Mouse (Mus musculus) bone marrow, adult 2 months (tissue): ENCODE data around the gene Tha1. TPM values are rescaled to one million over a fixed set of nuclear protein-coding genes. Genes with fewer than 3 reads are reported as not detected.

Source experiments
- H3K27ac ChIP-seq: fragments of 200-500 bp; 2 replicates; pipeline ENCODE4 v1.5.1; 2012; ENCODE audit warnings: low read depth, mild to moderate bottlenecking, control low read depth, inconsistent platforms, low read length; ENCODE audit not compliant: control insufficient read depth, poor library complexity, insufficient read depth
- H3K4me1 ChIP-seq: fragments of 200-500 bp; 2 replicates; pipeline ENCODE4 v1.6.1; 2011; ENCODE audit warnings: low read length; ENCODE audit not compliant: control insufficient read depth, insufficient read depth
- H3K4me3 ChIP-seq: fragments of 200-500 bp; replicated peaks from 2 replicates; pipeline ENCODE3; 2011; ENCODE audit warnings: mild to moderate bottlenecking, low read depth, low read length, control low read depth; ENCODE audit not compliant: control insufficient read depth
- CTCF ChIP-seq: fragments of 200-500 bp; IDR thresholded peaks from 2 replicates; pipeline ENCODE4 v1.5.1; 2011; ENCODE audit warnings: low read length, control low read depth; ENCODE audit not compliant: control insufficient read depth, insufficient read depth
- POLR2A ChIP-seq: fragments of 200-500 bp; IDR thresholded peaks from 2 replicates; pipeline ENCODE4 v1.6.1; 2011; ENCODE audit warnings: low read depth, mild to moderate bottlenecking, control low read depth, low read length, borderline replicate concordance; ENCODE audit not compliant: control insufficient read depth
- WGBS: fragments of 180-500 bp; shearing (Covaris S2); methylation state at CpG from one replicate; pipeline ENCODE4 v1.1.7; 2018; 5-methylcytosine and 5-hydroxymethylcytosine counted together
- polyA plus RNA-seq: library from polyadenylated mRNA; stranded (reverse); fragments of >200 nt; gene quantifications from 2 replicates; pipeline ENCODE4 v1.2.4, GENCODE M21; 2011; ENCODE audit warnings: low replicate concordance; ENCODE audit not compliant: missing spikeins, insufficient read depth, insufficient read length

Tha1 gene
- polyA plus RNA-seq, 1 experiment = 3.2 TPM

- 53% methylated on average over 2 of the region's 2 CpGs for WGBS
- TF ChIP-seq POLR2A (no peak), CTCF (no peak)
These were observed 29.0 kb upstream of the Tha1 start for GRCm38 (mm10) chr11:117902282-117902681.

GRCm38 (mm10) chr11:117896533-117896932 lies 23.3 kb upstream of the Tha1 start:
- no peaks in the 10 kb centered on the region; the same call in 1 of the 2 replicates for H3K4me1 ChIP-seq
- no peak for TF ChIP-seq POLR2A
- 38% methylated on average over 2 of the region's 2 CpGs for WGBS
- no peak overlapping the region for H3K4me3 ChIP-seq
- H3K27ac ChIP-seq = no peak overlapping the region

More at GRCm38 (mm10) chr11:117902282-117902681, 29.0 kb upstream of the Tha1 start:
- H3K27ac ChIP-seq = no peak overlapping the region
- H3K4me1 ChIP-seq = no peaks in the 10 kb centered on the region; the same call in 1 of the 2 replicates
- H3K4me3 ChIP-seq = no peak overlapping the region

GRCm38 (mm10) chr11:117894676-117895075 lies 21.4 kb upstream of the Tha1 start:
- Histone ChIP-seq H3K27ac (no peak overlapping the region), H3K4me3 (no peak overlapping the region), H3K4me1 (no peaks in the 10 kb centered on the region)
- no peak for TF ChIP-seq POLR2A
- no peak for TF ChIP-seq CTCF
- WGBS = 44% methylated on average over 10 of the region's 10 CpGs

- no peak overlapping the region for H3K4me3 ChIP-seq
- TF ChIP-seq POLR2A (no peak), CTCF (no peak)
- no peak overlapping the region for H3K27ac ChIP-seq
- 62% methylated on average over 6 of the region's 6 CpGs for WGBS
- no peaks in the 10 kb centered on the region for H3K4me1 ChIP-seq
These were observed 18.9 kb upstream of the Tha1 start for GRCm38 (mm10) chr11:117892199-117892598.

GRCm38 (mm10) chr11:117891581-117892175 lies 18.4 kb upstream of the Tha1 start:
- no peak for TF ChIP-seq CTCF
- TF ChIP-seq POLR2A = no peak
- H3K27ac ChIP-seq = no peak overlapping the region
- H3K4me3 ChIP-seq = no peak overlapping the region
- no peaks in the 10 kb centered on the region for H3K4me1 ChIP-seq
- 41% methylated on average over 19 of the region's 19 CpGs for WGBS

- H3K4me3 ChIP-seq = no peak overlapping the region
- WGBS = 70% methylated on average over 13 of the region's 13 CpGs
- H3K4me1 ChIP-seq = no peaks in the 10 kb centered on the region
- no peak overlapping the region for H3K27ac ChIP-seq
- TF ChIP-seq POLR2A = no peak
- no peak for TF ChIP-seq CTCF
These were observed 17.4 kb upstream of the Tha1 start for GRCm38 (mm10) chr11:117890519-117891282.

- TF ChIP-seq CTCF = no peak
- TF ChIP-seq POLR2A = no peak
- H3K27ac ChIP-seq = no peak overlapping the region
- 63% methylated on average over 11 of the region's 11 CpGs for WGBS
These were observed 16.6 kb upstream of the Tha1 start for GRCm38 (mm10) chr11:117889887-117890340.

GRCm38 (mm10) chr11:117888853-117889822 lies 15.9 kb upstream of the Tha1 start:
- TF ChIP-seq CTCF = no peak
- TF ChIP-seq POLR2A = no peak
- 74% methylated on average over 33 of the region's 33 CpGs for WGBS
- Histone ChIP-seq H3K4me1 (no peaks in the 10 kb centered on the region), H3K4me3 (no peak overlapping the region), H3K27ac (no peak overlapping the region)

More at GRCm38 (mm10) chr11:117889887-117890340, 16.6 kb upstream of the Tha1 start:
- no peaks in the 10 kb centered on the region for H3K4me1 ChIP-seq
- no peak overlapping the region for H3K4me3 ChIP-seq
